Mouse (Mus musculus) spleen, postnatal 10 days (tissue): ENCODE measurements around the gene Kcna5.

ENCODE experiments used
- DNase-seq, 2 experiments: peaks; one replicate each; pipeline ENCODE4 v3.0.0; 2021 to 2022; ENCODE audit warnings: low spot score in 2 of 2

The Kcna5 gene

GRCm38 (mm10) chr6:126536926-126537325 is 1.7 kb upstream of the Kcna5 start:
- DNase-seq, result no peak

- no peak for DNase-seq
Measured at GRCm38 (mm10) chr6:126535911-126536270, 679 bp upstream of the Kcna5 start.

- no peak for DNase-seq
Measured at GRCm38 (mm10) chr6:126534531-126535207, 543 bp downstream of the Kcna5 start.

- DNase-seq, result no peak
Measured at GRCm38 (mm10) chr6:126531306-126531705, 3.9 kb downstream of the Kcna5 start.

- no peak for DNase-seq
Measured at GRCm38 (mm10) chr6:126530019-126530418, 5.2 kb downstream of the Kcna5 start.

- DNase-seq, result no peak
Measured at GRCm38 (mm10) chr6:126514720-126515119, 20.5 kb downstream of the Kcna5 start.

GRCm38 (mm10) chr6:126513714-126514248 is 21.4 kb downstream of the Kcna5 start:
- no peak for DNase-seq

- DNase-seq, result no peak
Measured at GRCm38 (mm10) chr6:126513154-126513553, 22.1 kb downstream of the Kcna5 start.

- DNase-seq, result no peak
Measured at GRCm38 (mm10) chr6:126508671-126509070, 26.5 kb downstream of the Kcna5 start.

GRCm38 (mm10) chr6:126503920-126504319 is 31.3 kb downstream of the Kcna5 start:
- DNase-seq, result peak in 1 of 2 experiments; percentile 15

- no peak for DNase-seq
Measured at GRCm38 (mm10) chr6:126502691-126503301, 32.4 kb downstream of the Kcna5 start.

- DNase-seq, result no peak
Measured at GRCm38 (mm10) chr6:126500985-126501384, 34.2 kb downstream of the Kcna5 start.

GRCm38 (mm10) chr6:126500088-126500487 is 35.1 kb downstream of the Kcna5 start:
- peak; percentile 46 to 70 for DNase-seq

GRCm38 (mm10) chr6:126497878-126498277 is 37.3 kb downstream of the Kcna5 start:
- DNase-seq, result peak in 1 of 2 experiments; percentile 23

GRCm38 (mm10) chr6:126497173-126497839 is 37.9 kb downstream of the Kcna5 start:
- no peak for DNase-seq

- DNase-seq, result no peak
Measured at GRCm38 (mm10) chr6:126487136-126487535, 48.1 kb downstream of the Kcna5 start.

GRCm38 (mm10) chr6:126484887-126485286 is 50.3 kb downstream of the Kcna5 start:
- DNase-seq, result no peak

- no peak for DNase-seq
Measured at GRCm38 (mm10) chr6:126483264-126483867, 51.8 kb downstream of the Kcna5 start.
